Mouse (Mus musculus): Measurements from ENCODE around the gene Thbs4. TPM values are rescaled to one million over a fixed set of nuclear protein-coding genes. Genes with fewer than 3 reads are reported as not detected.

Thbs4 gene
- polyA plus RNA-seq, 1 experiment from 2014 or later, result 31.0 TPM

- WGBS, result 68% methylated on average over 1 of the region's 1 CpGs
- no peak overlapping the region for H3K4me3 ChIP-seq
- H3K36me3 ChIP-seq, result peaks cover 7% of the 10 kb centered on the region; the same call in 1 of the 2 replicates
- H3K9ac ChIP-seq, result no peak overlapping the region
- peaks cover 48% of the 10 kb centered on the region for H3K27me3 ChIP-seq (replicated peaks)
- no peak overlapping the region for H3K4me2 ChIP-seq
- no peak for ATAC-seq (ENCODE audit: extremely low read depth, insufficient number of reproducible peaks, low FRiP score, low TSS enrichment)
- peaks cover 27% of the 10 kb centered on the region for H3K4me1 ChIP-seq
- no peaks in the 10 kb centered on the region for H3K9me3 ChIP-seq
- H3K27ac ChIP-seq (replicated peaks), result no peak overlapping the region
These were observed 32.3 kb downstream of the Thbs4 start for GRCm38 (mm10) chr13:92762322-92762721.

GRCm38 (mm10) chr13:92760519-92760918 is 34.1 kb downstream of the Thbs4 start:
- Histone ChIP-seq H3K4me1 (peaks cover 35% of the 10 kb centered on the region), H3K9ac (no peak overlapping the region), H3K36me3 (peaks cover 7% of the 10 kb centered on the region; the same call in 1 of the 2 replicates), H3K27ac (replicated peaks) (no peak overlapping the region), H3K9me3 (no peaks in the 10 kb centered on the region), H3K4me2 (no peak overlapping the region), H3K4me3 (no peak overlapping the region), H3K27me3 (replicated peaks) (peaks cover 53% of the 10 kb centered on the region)
- no peak for ATAC-seq (ENCODE audit: extremely low read depth, insufficient number of reproducible peaks, low FRiP score, low TSS enrichment)
- WGBS, result 79% methylated on average over 6 of the region's 6 CpGs

GRCm38 (mm10) chr13:92759096-92759495 is 35.5 kb downstream of the Thbs4 start:
- Histone ChIP-seq H3K4me1 (peaks cover 35% of the 10 kb centered on the region), H3K27me3 (replicated peaks) (peaks cover 62% of the 10 kb centered on the region), H3K4me2 (no peak overlapping the region), H3K9me3 (no peaks in the 10 kb centered on the region), H3K9ac (no peak overlapping the region), H3K36me3 (peaks cover 7% of the 10 kb centered on the region; the same call in 1 of the 2 replicates), H3K27ac (replicated peaks) (peak overlapping the region; percentile 60), H3K4me3 (no peak overlapping the region)
- WGBS, result 50% methylated on average over 4 of the region's 4 CpGs
- ATAC-seq (ENCODE audit: extremely low read depth, insufficient number of reproducible peaks, low FRiP score, low TSS enrichment), result no peak

GRCm38 (mm10) chr13:92757972-92758585 is 36.5 kb downstream of the Thbs4 start:
- H3K4me3 ChIP-seq, result no peak overlapping the region
- peak overlapping the region; percentile 20 for H3K4me2 ChIP-seq
- H3K9ac ChIP-seq, result 0 out of 2 replicates have a peak overlapping the region, but pooled peaks have one; percentile 3
- peak; percentile 33; the same call in 1 of the 2 replicates for ATAC-seq (ENCODE audit: extremely low read depth, insufficient number of reproducible peaks, low FRiP score, low TSS enrichment)
- WGBS, result 19% methylated on average over 12 of the region's 12 CpGs
- H3K27ac ChIP-seq (replicated peaks), result peak overlapping the region; percentile 60
- peaks cover 31% of the 10 kb centered on the region for H3K4me1 ChIP-seq
- H3K27me3 ChIP-seq (replicated peaks), result peaks cover 57% of the 10 kb centered on the region
- no peaks in the 10 kb centered on the region for H3K9me3 ChIP-seq
- peaks cover 3% of the 10 kb centered on the region; the same call in 1 of the 2 replicates for H3K36me3 ChIP-seq

- Histone ChIP-seq H3K4me2 (no peak overlapping the region), H3K4me3 (no peak overlapping the region), H3K27me3 (replicated peaks) (peaks cover 36% of the 10 kb centered on the region), H3K4me1 (peaks cover 45% of the 10 kb centered on the region), H3K36me3 (no peaks in the 10 kb centered on the region), H3K27ac (replicated peaks) (no peak overlapping the region), H3K9me3 (no peaks in the 10 kb centered on the region), H3K9ac (no peak overlapping the region)
- 71% methylated on average over 7 of the region's 7 CpGs for WGBS
- ATAC-seq (ENCODE audit: extremely low read depth, insufficient number of reproducible peaks, low FRiP score, low TSS enrichment), result no peak
These were observed 39.6 kb downstream of the Thbs4 start for GRCm38 (mm10) chr13:92755036-92755435.

GRCm38 (mm10) chr13:92753676-92754075 is 40.9 kb downstream of the Thbs4 start:
- ATAC-seq (ENCODE audit: extremely low read depth, insufficient number of reproducible peaks, low FRiP score, low TSS enrichment), result no peak
- no peaks in the 10 kb centered on the region for H3K36me3 ChIP-seq
- H3K4me2 ChIP-seq, result no peak overlapping the region
- WGBS, result 84% methylated on average over 8 of the region's 8 CpGs
- H3K27ac ChIP-seq (replicated peaks), result no peak overlapping the region
- H3K4me1 ChIP-seq, result peaks cover 35% of the 10 kb centered on the region
- H3K9me3 ChIP-seq, result no peaks in the 10 kb centered on the region
- peaks cover 26% of the 10 kb centered on the region for H3K27me3 ChIP-seq (replicated peaks)
- no peak overlapping the region for H3K9ac ChIP-seq
- no peak overlapping the region for H3K4me3 ChIP-seq

GRCm38 (mm10) chr13:92751726-92752565 is 42.7 kb downstream of the Thbs4 start:
- 63% methylated on average over 21 of the region's 21 CpGs for WGBS

GRCm38 (mm10) chr13:92750976-92751518 is 43.6 kb downstream of the Thbs4 start:
- Histone ChIP-seq H3K4me2 (peak overlapping the region; percentile 50), H3K27ac (replicated peaks) (0 out of 2 replicates have a peak overlapping the region, but pooled peaks have one; percentile 42), H3K9me3 (no peaks in the 10 kb centered on the region), H3K9ac (no peak overlapping the region), H3K27me3 (replicated peaks) (peaks cover 19% of the 10 kb centered on the region), H3K36me3 (no peaks in the 10 kb centered on the region), H3K4me1 (peaks cover 13% of the 10 kb centered on the region), H3K4me3 (no peak overlapping the region)
- 20% methylated on average over 7 of the region's 7 CpGs for WGBS
- no peak for ATAC-seq (ENCODE audit: extremely low read depth, insufficient number of reproducible peaks, low FRiP score, low TSS enrichment)

More at GRCm38 (mm10) chr13:92751726-92752565, 42.7 kb downstream of the Thbs4 start:
- no peak overlapping the region for H3K4me3 ChIP-seq
- H3K27ac ChIP-seq (replicated peaks), result peak overlapping the region; percentile 42; the same call in 1 of the 2 replicates
- 0 out of 2 replicates have a peak overlapping the region, but pooled peaks have one; percentile 16 for H3K9ac ChIP-seq
- H3K9me3 ChIP-seq, result no peaks in the 10 kb centered on the region
- no peaks in the 10 kb centered on the region for H3K36me3 ChIP-seq
- ATAC-seq (ENCODE audit: extremely low read depth, insufficient number of reproducible peaks, low FRiP score, low TSS enrichment), result no peak
- H3K27me3 ChIP-seq (replicated peaks), result peaks cover 26% of the 10 kb centered on the region
- peaks cover 20% of the 10 kb centered on the region for H3K4me1 ChIP-seq
- peak overlapping the region; percentile 50 for H3K4me2 ChIP-seq

- no peak for ATAC-seq (ENCODE audit: extremely low read depth, insufficient number of reproducible peaks, low FRiP score, low TSS enrichment)
- Histone ChIP-seq H3K27ac (replicated peaks) (no peak overlapping the region), H3K4me2 (0 out of 2 replicates have a peak overlapping the region, but pooled peaks have one; percentile 4), H3K9ac (no peak overlapping the region), H3K36me3 (no peaks in the 10 kb centered on the region), H3K27me3 (replicated peaks) (no peaks in the 10 kb centered on the region), H3K9me3 (no peaks in the 10 kb centered on the region), H3K4me3 (no peak overlapping the region), H3K4me1 (peaks cover 6% of the 10 kb centered on the region)
- 41% methylated on average over 5 of the region's 5 CpGs for WGBS
These were observed 51.3 kb downstream of the Thbs4 start for GRCm38 (mm10) chr13:92743337-92743736.

GRCm38 (mm10) chr13:92742886-92743285 is 51.7 kb downstream of the Thbs4 start:
- Histone ChIP-seq H3K4me1 (peaks cover 6% of the 10 kb centered on the region), H3K27me3 (replicated peaks) (no peaks in the 10 kb centered on the region), H3K4me2 (no peak overlapping the region), H3K27ac (replicated peaks) (no peak overlapping the region), H3K9me3 (no peaks in the 10 kb centered on the region), H3K9ac (no peak overlapping the region), H3K4me3 (no peak overlapping the region), H3K36me3 (no peaks in the 10 kb centered on the region)
- no peak for ATAC-seq (ENCODE audit: extremely low read depth, insufficient number of reproducible peaks, low FRiP score, low TSS enrichment)
- 80% methylated on average over 4 of the region's 4 CpGs for WGBS

- H3K9me3 ChIP-seq, result no peaks in the 10 kb centered on the region
- no peak overlapping the region for H3K27ac ChIP-seq (replicated peaks)
- peaks cover 11% of the 10 kb centered on the region for H3K4me1 ChIP-seq
- no peak overlapping the region for H3K4me3 ChIP-seq
- ATAC-seq (ENCODE audit: extremely low read depth, insufficient number of reproducible peaks, low FRiP score, low TSS enrichment), result no peak
- no peaks in the 10 kb centered on the region for H3K27me3 ChIP-seq (replicated peaks)
- no peaks in the 10 kb centered on the region for H3K36me3 ChIP-seq
- no peak overlapping the region for H3K4me2 ChIP-seq
- no peak overlapping the region for H3K9ac ChIP-seq
- 11% methylated on average over 2 of the region's 2 CpGs for WGBS
These were observed 53.8 kb downstream of the Thbs4 start for GRCm38 (mm10) chr13:92740671-92741270.

All from heart, embryonic 13.5 days (tissue).